Mouse (Mus musculus): ENCODE data around the gene Sgf29.

GRCm38 (mm10) chr7:126704121-126704980, 55.2 kb downstream of the Sgf29 start:
- TF ChIP-seq POLR2A (IDR thresholded peaks at IDR 0.05; ENCODE audit: borderline replicate concordance, low read depth, low read length) (no peak), CTCF (IDR thresholded peaks at IDR 0.05; ENCODE audit: low read depth, low read length) (no peak)

Measured in bone marrow macrophage, adult 2 months (primary cell).